Mouse (Mus musculus) kidney, adult 2 months (tissue): ENCODE measurements around the gene Brsk1. TPM values are rescaled to one million over a fixed set of nuclear protein-coding genes. Genes with fewer than 3 reads are reported as not detected.

Experiments
- DNase-seq: peaks from one replicate; pipeline ENCODE4 v3.0.0; 2021
- H3K27ac ChIP-seq: fragments of 200-500 bp; 2 replicates; pipeline ENCODE4 v1.5.1; 2012; ENCODE audit warnings: low read depth, low read length, control low read depth, inconsistent platforms; ENCODE audit not compliant: insufficient read depth
- H3K27me3 ChIP-seq: fragments of 200-500 bp; replicated peaks from 2 replicates; pipeline ENCODE4 v1.6.1; 2012; ENCODE audit warnings: mild to moderate bottlenecking, moderate library complexity, low read length, inconsistent platforms; ENCODE audit not compliant: control insufficient read depth, insufficient read depth
- H3K36me3 ChIP-seq: fragments of 200-500 bp; 2 replicates; pipeline ENCODE4 v1.6.1; 2012; ENCODE audit warnings: mild to moderate bottlenecking, moderate library complexity, low read length, inconsistent platforms; ENCODE audit not compliant: control insufficient read depth, insufficient read depth
- H3K4me1 ChIP-seq: fragments of 200-500 bp; 2 replicates; pipeline ENCODE4 v1.6.1; 2011; ENCODE audit warnings: low read length; ENCODE audit not compliant: control insufficient read depth, insufficient read depth
- H3K4me3 ChIP-seq: fragments of 200-500 bp; 2 replicates; pipeline ENCODE4 v1.5.1; 2011; ENCODE audit warnings: mild to moderate bottlenecking, low read depth, low read length, control low read depth; ENCODE audit not compliant: insufficient read depth
- CTCF ChIP-seq: fragments of 200-500 bp; conservative IDR thresholded peaks from 2 replicates; pipeline ENCODE4 v1.5.1; 2011; ENCODE audit warnings: low read depth, mild to moderate bottlenecking, control low read depth, low read length, moderate library complexity, mixed read lengths; ENCODE audit not compliant: insufficient read depth, insufficient read length
- POLR2A ChIP-seq: fragments of 200-500 bp; IDR thresholded peaks from one replicate; pipeline ENCODE4 v1.6.1; 2011; ENCODE audit warnings: low read depth, low read length, control low read depth
- WGBS: fragments of 180-500 bp; shearing (Covaris S2); methylation state at CpG from one replicate; pipeline ENCODE4 v1.1.7; 2018; 5-methylcytosine and 5-hydroxymethylcytosine counted together
- polyA plus RNA-seq: library from polyadenylated mRNA; depleted of rRNA; stranded (reverse); fragments of >200 nt; gene quantifications from 2 replicates; pipeline ENCODE4 v1.2.3, GENCODE M21; 2012

Brsk1 gene
- polyA plus RNA-seq, 1 experiment = 1.7 TPM

GRCm38 (mm10) chr7:4741672-4742481, 51.5 kb downstream of the Brsk1 start:
- Histone ChIP-seq H3K27me3 (no peaks in the 10 kb centered on the region), H3K4me3 (no peak overlapping the region; the same call in none of the 2 replicates), H3K27ac (peak overlapping the region; percentile 90), H3K4me1 (peaks cover 3% of the 10 kb centered on the region; the same call in 1 of the 2 replicates), H3K36me3 (no peaks in the 10 kb centered on the region; the same call in 1 of the 2 replicates)
- DNase-seq = no peak
- WGBS = 79% methylated on average over 21 of the region's 21 CpGs
- no peak for TF ChIP-seq POLR2A
- no peak for TF ChIP-seq CTCF

GRCm38 (mm10) chr7:4742482-4742819, 52.0 kb downstream of the Brsk1 start:
- Histone ChIP-seq H3K27me3 (no peaks in the 10 kb centered on the region), H3K4me3 (no peak overlapping the region), H3K27ac (no peak overlapping the region), H3K4me1 (peaks cover 3% of the 10 kb centered on the region; the same call in 1 of the 2 replicates), H3K36me3 (no peaks in the 10 kb centered on the region; the same call in 1 of the 2 replicates)
- 89% methylated on average over 6 of the region's 6 CpGs for WGBS
- TF ChIP-seq CTCF (no peak), POLR2A (no peak)
- no peak for DNase-seq

- TF ChIP-seq CTCF = no peak
- no peak for TF ChIP-seq POLR2A
These were observed 53.0 kb downstream of the Brsk1 start for GRCm38 (mm10) chr7:4743354-4743753.

GRCm38 (mm10) chr7:4744886-4745285, 54.5 kb downstream of the Brsk1 start:
- Histone ChIP-seq H3K27ac (no peak overlapping the region), H3K4me1 (peaks cover 3% of the 10 kb centered on the region; the same call in 1 of the 2 replicates), H3K27me3 (no peaks in the 10 kb centered on the region), H3K36me3 (no peaks in the 10 kb centered on the region; the same call in 1 of the 2 replicates), H3K4me3 (no peak overlapping the region)
- no peak for TF ChIP-seq CTCF
- TF ChIP-seq POLR2A = no peak
- WGBS = 96% methylated on average over 6 of the region's 6 CpGs
- no peak for DNase-seq

More at GRCm38 (mm10) chr7:4743354-4743753, 53.0 kb downstream of the Brsk1 start:
- Histone ChIP-seq H3K4me1 (peaks cover 3% of the 10 kb centered on the region; the same call in 1 of the 2 replicates), H3K27me3 (no peaks in the 10 kb centered on the region), H3K27ac (no peak overlapping the region), H3K36me3 (no peaks in the 10 kb centered on the region; the same call in 1 of the 2 replicates), H3K4me3 (no peak overlapping the region)
- no peak for DNase-seq
- WGBS = 48% methylated on average over 2 of the region's 2 CpGs

- 90% methylated on average over 22 of the region's 22 CpGs for WGBS
- Histone ChIP-seq H3K4me3 (no peak overlapping the region), H3K36me3 (no peaks in the 10 kb centered on the region; the same call in 1 of the 2 replicates), H3K27me3 (no peaks in the 10 kb centered on the region), H3K4me1 (peaks cover under 1% of the 10 kb centered on the region; the same call in 1 of the 2 replicates), H3K27ac (no peak overlapping the region)
- DNase-seq = no peak
- TF ChIP-seq CTCF = no peak
- no peak for TF ChIP-seq POLR2A
These were observed 56.0 kb downstream of the Brsk1 start for GRCm38 (mm10) chr7:4746326-4746980.

- TF ChIP-seq POLR2A = no peak
- TF ChIP-seq CTCF = no peak
These were observed 56.9 kb downstream of the Brsk1 start for GRCm38 (mm10) chr7:4747156-4747899.

More at GRCm38 (mm10) chr7:4747156-4747899, 56.9 kb downstream of the Brsk1 start:
- 79% methylated on average over 9 of the region's 9 CpGs for WGBS
- Histone ChIP-seq H3K36me3 (no peaks in the 10 kb centered on the region; the same call in 1 of the 2 replicates), H3K27ac (no peak overlapping the region), H3K27me3 (no peaks in the 10 kb centered on the region), H3K4me1 (peaks cover 5% of the 10 kb centered on the region; the same call in 1 of the 2 replicates), H3K4me3 (no peak overlapping the region)
- DNase-seq = no peak
